Mouse (Mus musculus): Measurements from ENCODE around the gene Nacc1.

DNA sequence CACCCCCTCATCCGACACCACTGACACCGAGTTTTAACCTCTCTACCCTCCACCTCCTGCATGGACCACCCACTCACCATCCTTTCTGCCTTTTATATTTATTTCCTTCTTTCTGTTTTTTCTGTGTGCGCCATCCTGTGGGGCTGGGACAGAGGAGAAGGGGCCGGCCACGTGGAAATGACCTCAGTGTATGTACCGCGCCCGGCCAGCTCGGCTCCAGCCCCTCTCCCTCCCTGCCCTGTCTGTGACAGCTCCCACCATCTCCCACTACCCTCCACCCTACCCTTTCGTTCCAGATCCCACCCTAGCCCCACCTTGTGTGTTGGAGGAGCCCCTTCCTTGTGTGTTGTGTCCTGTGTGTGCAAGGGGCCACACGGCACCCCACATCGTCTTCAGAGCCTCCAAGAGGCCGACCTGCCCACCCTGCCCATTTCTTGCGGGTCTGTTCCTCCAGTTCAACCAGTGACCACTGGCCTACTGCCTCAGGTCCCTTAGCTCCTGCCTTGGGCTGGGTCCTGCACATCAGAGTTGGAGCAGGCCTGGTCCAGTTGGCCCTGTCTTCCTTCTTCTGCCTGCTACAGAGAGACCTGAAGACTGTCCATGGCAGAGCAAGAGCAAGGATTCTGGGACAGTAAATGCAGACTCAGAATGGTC, 52.1 kb downstream of the Nacc1 start:
- TF ChIP-seq POLR2A (IDR thresholded peaks at IDR 0.05; ENCODE audit: control insufficient read depth, extremely low read depth, insufficient read depth, low read length, poor library complexity) (no peak), CTCF (IDR thresholded peaks at IDR 0.05; ENCODE audit: borderline replicate concordance, control insufficient read depth, extremely low read depth, insufficient read depth, low read length, poor library complexity) (no peak)

Data from thymus, adult 2 months (tissue).